Mouse (Mus musculus): Measurements from ENCODE around the gene Rarres2. TPM values are rescaled to one million over a fixed set of nuclear protein-coding genes. Genes with fewer than 3 reads are reported as not detected.
"Not testable (repeated sequence)": the region's sequence is repeated elsewhere in the genome, so short reads cannot be mapped to it uniquely, and the experiment has no call there.

The Rarres2 gene
- total RNA-seq, 2 experiments from 2014 or later, result 14.9 to 23.3 TPM

DNA sequence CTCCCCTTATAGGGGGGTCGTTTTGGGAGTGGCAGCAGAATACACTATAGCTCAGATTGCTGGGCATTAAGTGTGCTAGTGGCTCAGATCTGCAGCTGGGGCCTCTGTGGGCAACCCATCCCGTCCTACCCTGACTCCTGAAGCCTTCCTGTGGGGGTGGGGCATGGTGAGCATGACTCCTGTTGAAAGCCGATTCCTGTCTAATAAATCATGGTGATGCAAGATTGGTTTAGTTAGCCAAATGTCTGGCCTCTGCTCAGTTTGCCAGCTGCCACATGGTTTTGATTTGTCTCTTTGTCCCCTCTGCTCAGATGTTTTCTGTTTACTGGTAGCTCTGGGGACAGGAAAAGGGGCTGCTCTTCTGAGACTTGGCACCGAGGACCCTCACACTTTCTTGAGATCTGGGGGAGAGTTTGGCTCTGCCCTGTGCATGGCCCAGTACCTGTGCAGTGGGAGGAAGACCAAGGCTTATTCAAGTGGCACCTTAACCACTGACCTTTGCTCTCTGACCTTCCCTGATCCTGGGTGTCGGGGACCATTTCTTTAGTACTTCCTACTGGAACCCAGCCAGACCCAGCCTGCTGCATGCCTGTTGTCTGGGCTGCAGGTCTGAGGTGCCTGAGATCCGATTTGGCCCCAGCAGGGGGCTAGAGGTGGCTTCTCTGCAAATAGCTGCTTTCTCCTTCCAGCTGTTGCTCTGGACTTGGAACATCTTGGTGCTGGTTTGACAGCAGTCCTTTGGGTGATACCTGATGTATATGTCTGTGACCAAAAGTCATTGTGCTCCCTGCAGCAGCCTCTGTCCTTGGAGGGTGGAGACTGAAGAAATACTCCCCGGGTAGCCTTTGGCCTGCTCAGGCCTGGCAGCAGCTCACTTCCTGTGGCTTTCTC lies 30.8 kb downstream of the Rarres2 start:
- no peak for DNase-seq (ENCODE audit: low spot score in 2 of 2)

DNA sequence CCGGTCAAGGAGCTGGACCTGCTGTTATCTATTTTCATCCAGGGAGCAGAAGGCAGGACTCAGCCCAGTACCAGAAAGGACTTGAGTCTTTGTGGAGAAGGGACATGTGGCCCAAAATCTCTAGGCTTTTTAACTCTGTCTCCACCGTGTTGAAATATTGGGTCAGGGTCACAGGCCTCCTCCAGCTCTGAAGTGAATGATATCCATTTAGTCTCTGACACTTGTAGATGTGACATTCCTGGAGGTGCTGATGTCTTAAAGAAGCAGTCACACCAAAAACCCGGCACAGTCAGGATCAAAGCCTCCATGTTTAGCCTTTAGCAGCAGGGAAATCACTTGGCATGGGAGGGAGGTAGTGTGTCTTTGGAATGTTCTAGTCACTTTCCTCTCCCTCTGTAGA lies 31.9 kb downstream of the Rarres2 start:
- no peak for DNase-seq (ENCODE audit: low spot score in 2 of 2)

DNA sequence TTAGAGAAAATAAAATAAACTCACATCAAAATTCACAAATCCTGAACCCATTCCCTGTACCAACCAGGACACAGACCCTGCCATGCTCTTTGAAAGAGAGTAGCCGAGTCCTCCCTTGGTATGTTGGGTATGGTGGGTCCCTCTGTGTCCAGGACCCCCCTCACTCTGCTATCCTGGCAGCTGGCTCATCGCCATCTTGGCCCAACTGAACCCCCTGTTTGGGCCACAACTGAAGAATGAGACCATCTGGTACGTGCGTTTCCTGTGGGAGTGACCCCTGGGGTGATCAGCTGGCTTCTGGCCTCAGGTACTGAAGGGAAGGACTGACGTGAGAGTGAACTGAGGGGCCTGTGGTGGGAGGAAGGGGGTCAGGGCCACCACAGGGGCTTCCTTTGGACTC lies 32.7 kb downstream of the Rarres2 start:
- no peak for DNase-seq (ENCODE audit: low spot score in 2 of 2)

GRCm38 (mm10) chr6:48538841-48539737 lies 33.5 kb downstream of the Rarres2 start:
- DNase-seq (ENCODE audit: low spot score in 2 of 2), result peak; percentile 75 to 90

GRCm38 (mm10) chr6:48537105-48537954 lies 35.3 kb downstream of the Rarres2 start, which contains the start of gene Atp6v0e2:
Gene Atp6v0e2, plus strand, starts transcription at chr6:48537615.
- DNase-seq (ENCODE audit: low spot score in 2 of 2), result peak; percentile 93

DNA sequence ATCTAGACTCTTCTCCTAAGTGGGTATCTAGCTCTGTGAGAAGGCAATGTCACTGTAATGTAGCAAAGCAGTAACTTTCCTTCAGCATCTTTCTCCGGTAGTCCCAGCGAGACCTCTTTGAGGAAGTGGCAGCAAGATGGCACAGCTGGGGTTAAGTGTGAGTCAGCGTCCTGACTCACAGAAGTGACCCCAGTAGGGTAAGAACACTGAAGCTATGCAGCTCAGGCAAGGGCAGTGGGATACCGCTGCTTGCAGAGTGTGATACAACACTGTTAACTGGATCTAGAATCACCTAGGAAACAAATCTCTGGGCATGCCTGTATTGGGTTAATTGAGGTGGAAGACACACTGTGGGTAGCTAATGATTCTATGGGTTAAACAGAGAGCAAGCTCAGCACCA lies 36.5 kb downstream of the Rarres2 start:
- DNase-seq (ENCODE audit: low spot score in 2 of 2), result no peak

GRCm38 (mm10) chr6:48534913-48535312 lies 37.7 kb downstream of the Rarres2 start:
- no peak for DNase-seq (ENCODE audit: low spot score in 2 of 2)

GRCm38 (mm10) chr6:48533475-48533874 lies 39.1 kb downstream of the Rarres2 start:
- no peak for DNase-seq (ENCODE audit: low spot score in 2 of 2)

- no peak for DNase-seq (ENCODE audit: low spot score in 2 of 2)
Observed at GRCm38 (mm10) chr6:48530862-48531261, 41.7 kb downstream of the Rarres2 start.

DNA sequence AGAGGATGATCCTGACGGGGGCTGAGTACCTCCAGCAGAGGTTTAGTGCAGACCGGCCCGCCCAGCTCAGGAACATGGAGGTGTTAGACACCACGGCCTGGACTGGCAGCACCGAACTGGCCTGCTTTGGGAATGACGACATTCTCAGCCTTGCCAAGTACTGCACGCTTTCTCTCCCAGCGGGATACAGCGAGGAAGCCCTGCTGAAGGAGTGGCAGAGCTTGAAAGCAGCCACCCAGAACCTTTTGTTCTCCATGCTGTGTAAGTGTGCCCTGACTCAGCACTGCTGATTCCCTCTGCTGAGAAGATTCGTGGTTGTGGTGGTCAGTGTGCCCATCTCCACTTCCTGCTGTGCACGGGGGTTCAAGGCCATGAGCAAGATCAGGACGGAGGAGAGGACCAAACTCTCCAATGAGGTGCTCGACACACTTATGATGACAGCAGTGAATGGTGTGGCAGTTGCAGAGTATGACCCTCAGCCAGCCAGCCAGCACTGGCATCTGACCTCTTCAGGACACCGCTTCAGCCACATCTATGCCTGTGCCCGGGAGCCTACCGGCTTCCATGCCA lies 42.6 kb downstream of the Rarres2 start:
- no peak for DNase-seq (ENCODE audit: low spot score in 2 of 2)

- DNase-seq (ENCODE audit: low spot score in 2 of 2), result no peak
Observed at GRCm38 (mm10) chr6:48529261-48529660, 43.3 kb downstream of the Rarres2 start.

GRCm38 (mm10) chr6:48527901-48528300 lies 44.7 kb downstream of the Rarres2 start:
- DNase-seq (ENCODE audit: low spot score in 2 of 2), result no peak

GRCm38 (mm10) chr6:48524882-48525281 lies 47.7 kb downstream of the Rarres2 start:
- not testable (repeated sequence) for DNase-seq (ENCODE audit: low spot score in 2 of 2)

Other genes starting within 250 kb of the Rarres2 start
- 10 to 100 TPM; 39.4 to 43.0 TPM for gene Krba1, start 177.2 kb downstream of the Rarres2 start, total RNA-seq (2021)
- gene Zfp467, start 127.0 kb downstream of the Rarres2 start, total RNA-seq (2021), result 10 to 100 TPM; 19.0 to 20.0 TPM
- gene Sspo, start 124.6 kb downstream of the Rarres2 start, total RNA-seq (2021), result under 1 TPM; 0.44 to 0.57 TPM
- 100 to 1,000 TPM; 522 to 523 TPM for gene Atp6v0e2, start 35.2 kb downstream of the Rarres2 start, total RNA-seq (2021)
- gene Lrrc61, start 18.0 kb downstream of the Rarres2 start, total RNA-seq (2021), result 10 to 100 TPM; 29.2 to 30.2 TPM
- gene Gm45021, start 16.8 kb upstream of the Rarres2 start, total RNA-seq (2021), result not detected
- 10 to 100 TPM; 29.3 to 38.4 TPM for gene Repin1, start 21.1 kb upstream of the Rarres2 start, total RNA-seq (2021)
- gene Gm44965, start 21.2 kb upstream of the Rarres2 start, total RNA-seq (2021), result not detected
- gene Zfp775, start 29.3 kb upstream of the Rarres2 start, total RNA-seq (2021), result 1 to 10 TPM; 6.4 to 6.5 TPM
- 10 to 100 TPM; 12.5 to 13.7 TPM for gene AI854703, start 54.0 kb upstream of the Rarres2 start, total RNA-seq (2021)
- 1 to 10 TPM; 1.0 to 1.4 TPM for gene Gimap8, start 74.4 kb upstream of the Rarres2 start, total RNA-seq (2021)
- under 1 TPM; 0.55 to 0.62 TPM for gene Gimap9, start 103.3 kb upstream of the Rarres2 start, total RNA-seq (2021)
- gene Gimap4, start 111.8 kb upstream of the Rarres2 start, total RNA-seq (2021), result under 1 TPM; 0.21 to 0.30 TPM
- gene Gimap6, start 135.4 kb upstream of the Rarres2 start, total RNA-seq (2021), result 1 to 10 TPM; 6.5 to 7.3 TPM
- 1 to 10 TPM; 1.5 to 2.4 TPM for gene Gm28053, start 145.8 kb upstream of the Rarres2 start, total RNA-seq (2021)
- gene Gimap7, start 145.8 kb upstream of the Rarres2 start, total RNA-seq (2021), result not detected
- gene Gimap1, start 166.3 kb upstream of the Rarres2 start, total RNA-seq (2021), result 1 to 10 TPM; 2.1 to 2.6 TPM
- 1 to 10 TPM; 1.3 to 1.7 TPM for gene Gimap5, start 173.4 kb upstream of the Rarres2 start, total RNA-seq (2021)
- not detected for gene Gimap3, start 198.1 kb upstream of the Rarres2 start, total RNA-seq (2021)